Comparison of ENCODE assay signal across 8 mouse cellular contexts in the genomic region with DNA sequence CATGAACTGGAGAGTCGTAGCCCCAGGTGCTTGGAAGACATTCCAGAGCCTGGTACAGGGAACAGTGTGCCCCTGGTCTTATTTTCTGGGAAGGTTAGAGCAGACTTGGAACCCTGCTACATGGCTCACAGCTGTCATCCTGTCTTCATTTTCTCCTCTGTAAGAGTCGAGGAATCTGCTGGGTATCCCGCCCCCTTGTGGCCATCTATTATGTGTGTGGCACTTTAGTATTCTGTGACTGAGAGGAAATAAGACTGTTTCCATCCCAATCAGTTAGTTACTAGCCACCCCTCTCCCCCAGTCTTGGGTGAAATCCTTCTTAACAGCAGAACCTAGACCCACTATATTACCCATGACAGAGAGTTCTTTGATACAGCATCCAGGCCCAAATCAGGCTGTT. TPM values are rescaled to one million over a fixed set of nuclear protein-coding genes. Genes with fewer than 3 reads are reported as not detected.
A peak's percentile ranks its signal among the peaks of the same experiment; 100 is the strongest.
DNase-seq lines count a peak whose midpoint lies in the region; ATAC-seq and TF ChIP-seq lines count a peak whose summit lies in the region.
"Not testable (repeated sequence)": the region's sequence is repeated elsewhere in the genome, so short reads cannot be mapped to it uniquely, and the experiment has no call there.

No protein-coding gene starts in this region.

- not testable (repeated sequence) for H3K9ac ChIP-seq in forebrain, postnatal 0 days; hindbrain, embryonic 14.5 days

- peak; percentile 68 for TF ChIP-seq CTCF in forebrain, postnatal 0 days (IDR thresholded peaks at IDR 0.05; ENCODE audit: low read depth)
- peak; percentile 72 for TF ChIP-seq CTCF in layer of hippocampus, adult 2 months (conservative IDR thresholded peaks at IDR 0.05)

- H3K36me3 ChIP-seq in forebrain, postnatal 0 days (ENCODE audit: insufficient read depth); hindbrain, embryonic 14.5 days (replicated peaks; ENCODE audit: control insufficient read depth, insufficient read depth): not testable (repeated sequence)

- H3K9me3 ChIP-seq in forebrain, postnatal 0 days (ENCODE audit: low read length); hindbrain, embryonic 14.5 days (ENCODE audit: control insufficient read depth, low read length): not testable (repeated sequence)

- H3K27me3 ChIP-seq in forebrain, postnatal 0 days (ENCODE audit: insufficient read depth, low read length); hindbrain, embryonic 14.5 days (ENCODE audit: control insufficient read depth, insufficient read depth, low read length): not testable (repeated sequence)

- not testable (repeated sequence) for H3K4me3 ChIP-seq in forebrain, postnatal 0 days (ENCODE audit: low read depth, low read length); hindbrain, embryonic 14.5 days (replicated peaks; ENCODE audit: low read length); layer of hippocampus, adult 2 months

- peak; percentile 56 for DNase-seq in Muller cell, postnatal 12 days (ENCODE audit: inconsistent ontology term)
- DNase-seq in cerebellum, adult 18-20 months, result peak; percentile 48 to 52
- peak; percentile 73 for DNase-seq in forebrain, postnatal 0 days
- peak; percentile 76 for DNase-seq in hindbrain, embryonic 14.5 days (ENCODE audit: low spot score)
- peak; percentile 10 to 57 for DNase-seq in layer of hippocampus, adult 2 months (ENCODE audit: low spot score in 2 of 2)
- DNase-seq in lung, postnatal 10 days, result peak; percentile 70
- DNase-seq in retina, adult 2 months (ENCODE audit: low read depth, low spot score), result peak; percentile 18
- peak; percentile 38 to 68 for DNase-seq in thymus, postnatal 10 days (ENCODE audit: low spot score in 2 of 2)

- not testable (repeated sequence) for H3K4me2 ChIP-seq in forebrain, postnatal 0 days (ENCODE audit: low read depth); hindbrain, embryonic 14.5 days (replicated peaks)

- H3K27ac ChIP-seq in forebrain, postnatal 0 days (ENCODE audit: low read depth, low read length); hindbrain, embryonic 14.5 days; layer of hippocampus, adult 2 months: not testable (repeated sequence)

- H3K4me1 ChIP-seq in forebrain, postnatal 0 days (ENCODE audit: insufficient read depth); hindbrain, embryonic 14.5 days (replicated peaks; ENCODE audit: control insufficient read depth, insufficient read depth, low read length): not testable (repeated sequence)

- ATAC-seq in forebrain, postnatal 0 days, result peak; percentile 83
- peak; percentile 78 for ATAC-seq in hindbrain, embryonic 14.5 days (ENCODE audit: low FRiP score)

- WGBS in forebrain, postnatal 0 days, result 16% methylated on average over 3 of the region's 3 CpGs
- 15% methylated on average over 3 of the region's 3 CpGs for WGBS in hindbrain, embryonic 14.5 days

RNA-seq across cellular contexts. Expression of a gene that starts 41.1 kb away (rescaled TPM):
- 7.0 and 13.5 TPM in 2 replicates for total RNA-seq in forebrain, postnatal 0 days (2014; rRNA removed)
- polyA plus RNA-seq in forebrain, postnatal 0 days (2015; fragmentation: Nextera tagmentation; extraction: Ambion mirVana), result 7.8 and 10.8 TPM in 2 replicates
- polyA plus RNA-seq in hindbrain, embryonic 14.5 days (2014; fragmentation: Nextera tagmentation; extraction: Ambion mirVana), result 15.6 and 17.0 TPM in 2 replicates
- 1 to 10 TPM; 6.7 to 7.2 TPM for total RNA-seq in layer of hippocampus, adult 2 months (2021)

Comparison
In these comparisons a context has a peak if more than half of its experiments do, and no peak if none do; other contexts are left out.
1. DNase-seq: peak in every context shown above with its lines; median percentile 76 in hindbrain, embryonic 14.5 days; 73 in forebrain, postnatal 0 days; 70 in lung, postnatal 10 days; 56 in Muller cell, postnatal 12 days; 53 in thymus, postnatal 10 days; 50 in cerebellum, adult 18-20 months; 34 in layer of hippocampus, adult 2 months; 18 in retina, adult 2 months.